Mouse (Mus musculus) kidney, adult 8-10 months (tissue): Measurements from ENCODE around the gene Gas7.

Source experiments
- DNase-seq, 2 experiments: peaks; one replicate each; pipeline ENCODE4 v3.0.0; 2022

Gas7 gene

DNA sequence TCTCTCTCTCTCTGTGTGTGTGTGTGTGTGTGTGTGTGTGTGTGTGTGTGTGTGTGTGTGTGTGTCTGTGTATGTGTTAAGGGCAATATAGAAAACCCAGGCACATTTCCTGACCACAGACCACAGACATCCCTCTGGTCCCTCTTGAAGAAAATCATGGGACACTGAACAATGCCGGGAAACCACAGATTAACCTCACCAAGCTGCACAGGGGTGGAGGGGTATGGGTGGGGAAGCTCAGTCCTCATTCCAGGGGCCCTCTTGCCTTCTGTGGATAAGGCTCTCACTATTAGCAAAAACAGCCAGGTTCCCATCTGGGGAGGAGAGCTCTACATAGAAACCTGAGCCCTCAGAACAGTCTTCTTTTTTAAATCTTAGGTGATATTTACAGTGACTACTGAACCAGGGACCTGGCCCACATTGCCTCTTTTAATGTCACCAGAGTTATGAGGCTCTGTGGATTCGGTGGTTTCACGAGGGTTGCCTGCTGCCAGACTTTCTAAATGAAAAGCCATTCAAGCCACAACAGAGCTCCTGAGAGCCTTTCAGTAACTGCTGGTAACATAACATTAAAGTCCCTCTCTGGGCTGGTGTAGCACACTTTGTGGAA lies 178.5 kb downstream of the Gas7 start:
- no peak for DNase-seq

DNA sequence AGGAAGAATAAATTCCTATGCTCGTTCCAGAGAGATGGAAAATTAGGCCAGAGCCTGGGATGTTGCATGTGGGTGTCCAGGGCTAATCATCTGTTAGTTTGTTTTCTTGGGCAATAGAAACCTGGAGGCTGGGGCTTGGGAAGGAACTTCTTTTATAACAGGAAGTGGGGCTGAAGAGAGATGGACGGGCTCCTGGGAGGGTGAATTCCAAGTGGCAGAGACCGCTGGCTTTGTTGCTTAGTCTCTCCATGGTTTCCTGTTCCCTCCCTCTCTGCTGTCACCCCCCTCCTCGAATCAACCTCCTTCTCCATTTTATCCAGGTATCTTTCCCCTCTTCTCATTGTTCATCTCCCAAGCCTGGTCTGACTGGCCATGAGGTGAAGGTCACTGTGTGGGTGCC lies 181.0 kb downstream of the Gas7 start:
- no peak for DNase-seq

DNA sequence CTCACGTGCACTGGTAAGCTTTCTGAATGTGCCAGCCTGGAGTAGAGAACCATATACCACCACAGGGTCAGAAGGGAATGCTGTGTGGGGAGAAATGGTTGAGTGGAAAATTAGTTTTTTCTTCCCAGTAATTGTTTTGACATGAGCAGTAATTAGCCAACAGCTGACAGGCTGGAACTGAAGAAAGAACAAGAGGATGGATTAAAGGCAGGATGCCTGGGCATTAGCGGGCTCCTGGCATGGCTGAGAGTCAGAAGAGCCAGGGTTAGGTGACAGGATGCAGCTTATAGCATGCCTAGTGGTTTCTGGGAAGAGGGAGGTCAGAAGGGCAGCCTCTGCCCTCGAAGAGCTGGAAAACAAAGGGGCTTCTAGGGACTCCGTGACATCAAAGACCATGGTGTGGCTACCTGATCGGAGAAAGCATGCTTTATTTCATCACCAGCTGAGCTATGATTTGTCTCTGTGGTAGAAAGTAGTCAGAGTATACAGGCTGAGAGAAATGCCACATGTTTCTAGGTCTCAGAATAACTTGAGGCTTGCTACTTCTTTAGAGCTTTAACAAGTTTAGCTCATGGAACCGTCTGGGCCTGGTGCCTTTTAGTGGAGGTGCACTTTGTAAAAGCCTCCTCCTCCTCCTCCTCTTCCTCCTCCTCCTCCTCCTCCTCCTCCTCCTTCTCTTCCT lies 181.8 kb downstream of the Gas7 start:
- DNase-seq, result no peak

- DNase-seq, result no peak
Observed at GRCm38 (mm10) chr11:67638401-67638800, 183.2 kb downstream of the Gas7 start.

DNA sequence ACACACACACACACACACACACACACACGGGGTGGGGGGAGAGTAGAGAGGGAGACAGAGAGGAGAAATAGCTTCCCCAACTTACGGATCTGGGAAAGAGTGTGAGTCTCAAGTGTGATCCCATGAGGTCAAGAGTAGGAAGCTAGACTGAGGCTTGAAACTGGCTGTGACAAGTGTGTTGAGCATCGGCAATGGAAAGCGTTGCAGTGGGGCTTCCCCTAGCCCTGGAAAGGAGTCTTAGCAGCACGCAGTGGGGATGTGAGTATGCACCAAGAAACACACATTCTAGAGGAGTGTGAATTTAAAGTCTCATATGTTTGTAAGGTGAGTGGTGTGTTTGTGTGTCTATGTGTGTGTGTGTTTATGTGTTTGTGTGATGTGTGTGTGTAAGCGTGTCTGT lies 185.1 kb downstream of the Gas7 start:
- DNase-seq, result no peak

DNA sequence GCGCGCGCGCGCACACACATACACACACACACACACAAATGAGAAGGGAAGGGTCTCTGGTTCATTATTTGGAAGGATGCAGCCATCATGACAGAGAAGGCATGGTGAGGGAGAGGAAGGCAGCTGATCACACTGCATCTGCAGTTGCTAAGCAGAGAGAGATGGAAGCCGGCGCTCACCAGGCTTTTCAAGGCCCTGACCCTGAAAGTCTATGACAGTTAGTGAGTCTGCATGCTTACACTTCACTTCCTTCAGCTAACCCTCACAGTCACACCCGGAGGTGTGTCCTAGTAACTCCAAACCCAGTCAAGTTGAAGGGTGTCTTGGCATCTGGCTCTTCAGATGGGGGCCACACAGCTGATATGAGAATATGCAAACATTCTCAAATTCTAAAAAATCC lies 187.2 kb downstream of the Gas7 start:
- DNase-seq, result no peak

- DNase-seq, result no peak
Observed at GRCm38 (mm10) chr11:67642835-67643234, 187.6 kb downstream of the Gas7 start.

- no peak for DNase-seq
Observed at GRCm38 (mm10) chr11:67643465-67643864, 188.2 kb downstream of the Gas7 start.

DNA sequence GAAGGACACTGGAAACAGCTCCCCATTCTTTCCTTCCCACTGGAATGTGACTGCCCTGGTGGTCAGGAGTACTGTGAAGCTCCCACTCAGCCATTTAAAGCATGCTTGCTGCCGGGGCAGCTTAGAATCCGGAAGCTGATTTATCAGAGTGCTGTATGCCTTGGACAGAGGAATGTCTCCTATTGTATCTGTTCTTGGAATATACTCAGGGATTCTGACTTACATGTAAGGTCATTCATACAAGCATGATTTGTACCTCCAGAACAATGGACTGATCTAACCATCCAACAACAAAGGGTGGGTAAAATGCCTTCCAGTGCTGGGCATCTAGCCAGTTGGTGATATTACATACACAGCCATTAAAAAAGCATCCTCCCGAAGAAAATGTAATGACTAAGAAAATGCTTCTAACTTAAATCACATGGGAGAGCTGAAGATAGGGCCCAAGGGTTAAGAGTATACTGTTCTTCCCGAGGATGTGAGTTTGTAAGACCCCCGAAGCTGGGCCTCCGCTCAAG lies 189.5 kb downstream of the Gas7 start:
- no peak for DNase-seq

- DNase-seq, result peak; percentile 61 to 85
Observed at GRCm38 (mm10) chr11:67647745-67648144, 192.5 kb downstream of the Gas7 start.

- no peak for DNase-seq
Observed at GRCm38 (mm10) chr11:67648651-67649407, 193.6 kb downstream of the Gas7 start.

- DNase-seq, result no peak
Observed at GRCm38 (mm10) chr11:67649971-67650707, 194.9 kb downstream of the Gas7 start.

DNA sequence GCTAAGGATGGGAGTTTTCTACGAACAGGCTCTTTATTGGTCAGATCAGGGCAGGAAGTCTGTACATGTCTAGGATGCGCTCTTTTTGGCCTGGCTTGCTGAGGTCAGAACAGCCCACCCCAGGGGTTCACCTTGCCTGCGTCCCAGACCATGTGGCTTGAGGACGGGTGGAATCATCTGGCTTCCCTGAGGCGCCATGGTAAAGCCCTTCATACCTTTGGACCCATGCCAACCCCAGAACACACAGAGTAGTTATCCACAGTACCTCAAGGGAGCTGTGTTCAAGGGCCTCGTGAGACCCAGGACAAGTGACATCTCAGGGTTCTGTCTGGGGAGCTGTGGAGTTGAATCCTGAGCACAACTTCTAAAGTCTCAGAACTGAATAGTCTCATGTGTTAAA lies 196.5 kb downstream of the Gas7 start:
- no peak for DNase-seq

DNA sequence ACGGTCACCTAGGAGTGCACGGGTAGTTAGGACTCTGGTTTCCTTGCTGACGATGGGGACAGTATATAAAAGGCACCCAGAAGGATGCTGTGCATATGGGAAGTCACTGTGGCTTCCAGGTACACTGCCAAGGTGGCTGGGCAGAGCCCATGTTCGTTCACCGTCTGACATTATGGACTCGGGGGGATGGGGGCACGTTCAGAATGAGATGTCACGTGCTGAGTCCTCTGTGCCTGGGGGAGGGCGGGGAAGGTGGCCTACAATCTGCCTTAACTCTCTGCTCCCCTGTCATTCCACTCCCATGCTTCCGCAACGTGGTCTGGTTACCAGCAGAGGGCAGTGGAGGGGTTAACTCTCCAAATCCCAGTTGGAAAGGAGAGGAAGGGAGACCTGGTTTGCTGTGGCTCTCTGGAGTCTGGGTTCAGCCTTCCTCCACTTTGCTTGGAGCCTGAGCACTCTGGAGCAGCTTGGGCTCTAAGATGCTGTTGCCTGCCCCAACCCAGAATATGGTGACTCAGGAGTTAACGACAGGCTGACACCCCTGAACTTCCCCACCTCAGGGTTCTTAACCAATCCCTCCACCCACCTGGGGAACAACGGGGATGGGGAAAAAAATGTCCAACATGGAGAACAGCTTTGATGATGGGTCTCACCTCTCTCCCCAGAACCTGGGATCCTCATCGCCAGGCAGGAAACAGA lies 197.1 kb downstream of the Gas7 start:
- DNase-seq, result peak in 1 of 2 experiments; percentile 25

DNA sequence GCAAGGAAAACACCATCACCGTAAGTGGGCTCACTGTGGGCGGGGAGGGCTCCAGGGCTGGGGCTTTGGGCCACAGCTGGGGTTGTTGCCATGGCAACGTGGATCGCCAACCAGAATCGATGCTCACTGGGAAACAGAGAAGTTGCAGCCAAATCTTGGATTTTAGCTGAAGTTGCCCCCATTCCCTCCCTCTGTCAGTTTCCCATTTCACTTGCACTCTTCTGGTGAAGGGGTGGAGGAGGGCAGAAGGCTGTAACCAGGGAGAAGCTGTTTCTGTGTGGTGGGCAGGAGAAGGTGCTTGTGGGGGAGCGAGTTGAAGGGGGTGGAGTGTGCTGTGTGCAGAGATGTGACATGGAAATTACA lies 197.6 kb downstream of the Gas7 start:
- DNase-seq, result no peak

DNA sequence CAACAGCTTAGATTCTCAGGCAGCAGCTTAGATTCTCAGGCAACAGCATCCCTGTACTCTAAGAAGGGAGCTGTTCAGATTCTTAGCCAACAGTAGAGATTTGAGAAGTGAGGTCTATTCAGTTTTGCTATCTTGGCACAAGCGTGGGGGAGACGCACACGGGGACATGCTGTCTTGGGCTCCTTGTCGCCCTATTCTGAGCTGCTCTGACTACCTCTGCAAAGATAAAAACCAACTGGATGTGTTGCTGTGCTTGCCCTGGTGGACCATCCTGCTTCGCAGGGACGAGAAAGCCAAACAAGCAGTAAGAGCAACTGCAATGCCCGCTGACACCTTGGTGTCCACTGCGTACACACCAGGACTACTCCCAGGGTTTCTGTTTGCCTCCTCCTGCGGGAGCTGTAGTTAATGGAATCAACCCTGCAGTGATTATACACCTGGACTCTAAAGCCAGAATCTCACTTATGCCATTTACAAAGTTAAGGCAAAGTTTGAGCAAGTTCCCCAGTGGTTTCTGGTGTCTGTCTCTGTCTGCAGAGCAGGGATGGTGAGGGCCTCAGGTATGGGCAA lies 198.4 kb downstream of the Gas7 start:
- DNase-seq, result no peak

DNA sequence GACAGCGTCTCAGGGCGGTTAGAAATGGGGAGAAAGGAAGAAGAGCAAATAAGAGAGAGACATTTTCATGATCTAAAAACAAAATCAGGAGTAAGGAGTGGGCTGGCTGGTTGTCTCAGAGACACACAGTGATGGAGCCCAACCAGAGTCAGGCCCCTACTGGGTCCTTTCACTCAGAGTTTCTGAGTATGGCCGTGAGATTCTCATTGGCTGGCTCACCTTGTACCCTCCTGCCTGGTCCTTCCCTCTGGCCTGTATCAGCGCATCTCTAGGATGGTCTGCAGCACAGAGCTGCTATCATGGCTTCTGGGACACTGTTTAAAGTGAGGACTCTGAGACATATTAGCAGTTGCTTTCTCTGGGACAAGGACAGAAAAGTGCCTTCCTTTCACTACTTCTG lies 199.3 kb downstream of the Gas7 start:
- no peak for DNase-seq

DNA sequence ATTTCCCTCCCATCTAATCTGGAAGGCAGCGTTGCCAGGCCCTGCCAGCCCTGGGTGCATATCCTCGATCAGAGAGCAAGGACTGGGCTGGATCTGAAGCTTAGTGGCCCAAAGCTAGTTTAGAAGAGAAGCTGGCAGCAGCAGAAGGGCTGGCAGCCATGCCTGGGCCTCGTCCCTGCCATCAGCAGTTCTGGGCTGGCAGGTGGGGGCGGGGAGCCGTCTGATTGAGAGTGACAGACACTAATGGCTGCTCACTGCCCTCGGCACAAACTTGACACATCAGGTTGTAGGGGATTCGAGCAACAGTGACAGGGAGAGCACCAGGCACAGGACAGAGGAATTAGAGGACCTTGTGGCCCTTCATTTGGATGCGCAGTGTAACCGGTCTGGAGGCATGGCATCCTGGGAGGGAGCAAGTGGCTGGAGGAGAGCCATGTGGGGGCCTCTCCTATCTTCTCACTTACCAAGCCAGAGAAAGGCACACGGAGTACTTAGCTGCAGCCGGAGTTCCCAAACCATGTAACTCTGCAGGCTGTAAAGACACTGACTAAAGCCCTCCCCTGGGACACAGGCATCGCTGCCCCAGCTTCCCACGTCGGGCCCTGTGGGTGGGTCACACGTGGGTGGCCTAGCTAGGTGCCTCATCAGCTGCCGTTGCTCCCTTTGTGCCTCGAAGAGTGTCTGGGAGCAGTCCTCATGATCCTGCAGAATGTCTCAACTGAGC lies 200.2 kb downstream of the Gas7 start:
- DNase-seq, result no peak

DNA sequence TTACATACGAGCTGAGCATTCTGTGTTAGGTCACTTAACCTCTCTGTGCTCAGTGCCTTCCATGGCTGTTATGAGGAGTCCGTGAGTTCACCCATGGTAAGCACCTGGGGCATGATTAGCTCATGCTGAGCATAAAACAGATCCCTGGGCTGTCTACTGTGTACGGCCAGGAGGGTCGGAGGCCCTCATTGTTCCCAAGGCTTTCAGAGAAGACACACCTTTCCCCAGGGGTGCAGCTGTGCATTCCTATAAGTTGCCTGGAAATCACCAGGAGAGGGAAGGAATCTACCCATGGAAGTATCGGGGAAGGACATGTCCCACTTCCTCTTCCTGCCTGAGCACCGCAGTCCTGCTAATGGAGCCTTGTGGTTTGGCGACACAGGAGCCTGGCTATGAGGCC lies 201.1 kb downstream of the Gas7 start:
- DNase-seq, result no peak

GRCm38 (mm10) chr11:67656811-67657210 lies 201.6 kb downstream of the Gas7 start:
- no peak for DNase-seq

GRCm38 (mm10) chr11:67657685-67658382 lies 202.6 kb downstream of the Gas7 start:
- peak in 1 of 2 experiments; percentile 25 for DNase-seq
